Mouse (Mus musculus) stomach, postnatal 0 days (tissue): Measurements from ENCODE around the gene Efcab1. TPM values are rescaled to one million over a fixed set of nuclear protein-coding genes. Genes with fewer than 3 reads are reported as not detected.
"Not testable (repeated sequence)": the region's sequence is repeated elsewhere in the genome, so short reads cannot be mapped to it uniquely, and the experiment has no call there.

Experiments
- ATAC-seq: fragments of 200-750 bp; cut with Nextera tagmentation; 2 replicates; pipeline ENCODE4 v1.8.0; 2017; ENCODE audit not compliant: low FRiP score, low TSS enrichment
- DNase-seq: peaks from one replicate; pipeline ENCODE4 v3.0.0-alpha.2; 2016; ENCODE audit warnings: low spot score
- H3K27ac ChIP-seq: fragments of 300-500 bp; sonication (generic); replicated peaks from 2 replicates; pipeline ENCODE4 v1.5.1; 2014; ENCODE audit warnings: mild to moderate bottlenecking, control low read depth
- H3K27me3 ChIP-seq: fragments of 300-500 bp; sonication (generic); 2 replicates; pipeline ENCODE4 v1.6.1; 2014; ENCODE audit warnings: low read length; ENCODE audit not compliant: control insufficient read depth, insufficient read depth
- H3K36me3 ChIP-seq: fragments of 300-500 bp; sonication (generic); 2 replicates; pipeline ENCODE4 v1.6.1; 2014; ENCODE audit warnings: low read length, mixed read lengths; ENCODE audit not compliant: control insufficient read depth, insufficient read depth
- H3K4me1 ChIP-seq: fragments of 300-500 bp; sonication (generic); replicated peaks from 2 replicates; pipeline ENCODE4 v1.6.1; 2014; ENCODE audit warnings: antibody characterized with exemption; ENCODE audit not compliant: control insufficient read depth, insufficient read depth
- H3K4me2 ChIP-seq: fragments of 300-500 bp; sonication (generic); replicated peaks from 2 replicates; pipeline ENCODE4 v1.6.1; 2014; ENCODE audit warnings: low read depth, mild to moderate bottlenecking, control low read depth, moderate library complexity
- H3K4me3 ChIP-seq: fragments of 300-500 bp; sonication (generic); 2 replicates; pipeline ENCODE4 v1.5.1; 2014; ENCODE audit warnings: low read depth, low read length, control low read depth
- H3K9ac ChIP-seq: fragments of 300-500 bp; sonication (generic); 2 replicates; pipeline ENCODE4 v1.6.1; 2014; ENCODE audit warnings: mild to moderate bottlenecking, low read length, control low read depth, mixed read lengths
- H3K9me3 ChIP-seq: fragments of 300-500 bp; sonication (generic); 2 replicates; pipeline ENCODE4 v1.6.1; 2016; ENCODE audit warnings: low read length; ENCODE audit not compliant: control insufficient read depth
- CTCF ChIP-seq: IDR thresholded peaks from 2 replicates; pipeline ENCODE4 v1.5.1; 2016; ENCODE audit warnings: antibody characterized with exemption, low read depth, mild to moderate bottlenecking, moderate library complexity
- EP300 ChIP-seq: optimal IDR thresholded peaks from 2 replicates; pipeline ENCODE3; 2016; ENCODE audit warnings: antibody characterized with exemption
- WGBS: fragments of 180-500 bp; shearing (Covaris S2); extraction: QIAGEN DNeasy Blood & Tissue Kit; methylation state at CpG from one replicate; pipeline ENCODE4 v1.1.7; 2014; 5-methylcytosine and 5-hydroxymethylcytosine counted together
- polyA plus RNA-seq: library from polyadenylated mRNA; unstranded; fragments of >200 nt; fragmentation: Nextera tagmentation; extraction: Ambion mirVana; gene quantifications from 2 replicates; pipeline ENCODE4 v1.2.1, GENCODE M21; 2015

Efcab1 gene
- polyA plus RNA-seq, 1 experiment from 2014 or later, result 10.4 TPM

DNA sequence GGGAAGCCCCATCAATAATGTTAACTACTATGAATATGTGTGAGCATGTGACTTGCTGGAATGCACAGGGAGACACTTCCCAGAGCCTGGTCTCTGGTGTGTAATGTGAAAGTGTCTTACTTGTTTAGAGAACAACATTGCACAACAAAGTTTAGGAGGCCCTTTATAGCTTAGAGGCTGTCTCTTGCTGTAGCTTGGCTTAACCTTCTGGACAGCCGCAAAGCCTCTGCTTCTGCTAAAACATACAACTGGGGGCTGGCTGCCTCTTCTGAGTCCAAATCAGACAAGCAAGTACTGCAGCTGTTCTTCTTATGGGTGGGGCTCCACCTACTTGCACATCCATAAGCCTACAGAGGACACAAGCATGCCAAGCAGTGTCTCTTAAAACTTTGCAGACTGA, 11.7 kb upstream of the Efcab1 start:
- no peak overlapping the region for H3K4me2 ChIP-seq
- H3K4me3 ChIP-seq, result no peak overlapping the region
- no peaks in the 10 kb centered on the region for H3K9me3 ChIP-seq
- DNase-seq (peak; percentile 24), ATAC-seq (peak; percentile 80; the same call in 1 of the 2 replicates)
- 57% methylated on average over 1 of the region's 1 CpGs for WGBS
- TF ChIP-seq CTCF, result no peak
- no peak for TF ChIP-seq EP300
- H3K27ac ChIP-seq, result peak overlapping the region; percentile 24; the same call in 1 of the 2 replicates
- no peaks in the 10 kb centered on the region for H3K27me3 ChIP-seq
- H3K36me3 ChIP-seq, result no peaks in the 10 kb centered on the region
- H3K4me1 ChIP-seq, result peaks cover 3% of the 10 kb centered on the region; the same call in 1 of the 2 replicates
- no peak overlapping the region for H3K9ac ChIP-seq

DNA sequence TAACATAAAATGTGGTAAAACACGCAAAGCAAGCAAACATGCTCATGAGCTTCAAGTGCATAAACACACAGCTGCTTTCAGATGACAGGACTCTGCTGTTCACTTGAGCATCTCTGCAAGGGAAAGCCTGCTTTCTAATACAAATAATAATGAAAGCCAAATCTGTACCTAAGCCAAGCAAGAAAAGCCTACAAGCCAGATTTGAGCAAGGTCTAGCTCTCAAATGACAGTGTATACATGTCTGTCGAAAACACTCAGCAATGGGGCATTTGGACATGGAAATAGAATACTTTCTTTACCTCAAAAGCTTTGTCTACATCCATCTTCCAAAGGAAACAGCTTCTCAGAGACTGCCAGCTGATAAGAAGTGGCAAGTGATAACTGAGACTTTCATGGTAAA, 10.9 kb upstream of the Efcab1 start:
- Histone ChIP-seq H3K36me3 (no peaks in the 10 kb centered on the region), H3K4me2 (no peak overlapping the region), H3K4me3 (no peak overlapping the region), H3K27ac (0 out of 2 replicates have a peak overlapping the region, but pooled peaks have one; percentile 24), H3K9me3 (no peaks in the 10 kb centered on the region), H3K4me1 (peaks cover 3% of the 10 kb centered on the region; the same call in 1 of the 2 replicates), H3K9ac (no peak overlapping the region), H3K27me3 (no peaks in the 10 kb centered on the region)
- TF ChIP-seq EP300 (no peak), CTCF (no peak)
- ATAC-seq (no peak), DNase-seq (no peak)
- WGBS, result 22% methylated on average over 2 of the region's 2 CpGs

- 37% methylated on average over 3 of the region's 3 CpGs for WGBS
- not testable (repeated sequence) for H3K4me2 ChIP-seq, H3K9me3 ChIP-seq, H3K4me1 ChIP-seq, H3K27ac ChIP-seq, H3K4me3 ChIP-seq, DNase-seq, H3K27me3 ChIP-seq, H3K36me3 ChIP-seq, H3K9ac ChIP-seq
- ATAC-seq, result 0 out of 2 replicates have a peak, but pooled peaks have one; percentile 47
These were observed 24.3 kb downstream of the Efcab1 start for GRCm38 (mm10) chr16:14930711-14931110.

DNA sequence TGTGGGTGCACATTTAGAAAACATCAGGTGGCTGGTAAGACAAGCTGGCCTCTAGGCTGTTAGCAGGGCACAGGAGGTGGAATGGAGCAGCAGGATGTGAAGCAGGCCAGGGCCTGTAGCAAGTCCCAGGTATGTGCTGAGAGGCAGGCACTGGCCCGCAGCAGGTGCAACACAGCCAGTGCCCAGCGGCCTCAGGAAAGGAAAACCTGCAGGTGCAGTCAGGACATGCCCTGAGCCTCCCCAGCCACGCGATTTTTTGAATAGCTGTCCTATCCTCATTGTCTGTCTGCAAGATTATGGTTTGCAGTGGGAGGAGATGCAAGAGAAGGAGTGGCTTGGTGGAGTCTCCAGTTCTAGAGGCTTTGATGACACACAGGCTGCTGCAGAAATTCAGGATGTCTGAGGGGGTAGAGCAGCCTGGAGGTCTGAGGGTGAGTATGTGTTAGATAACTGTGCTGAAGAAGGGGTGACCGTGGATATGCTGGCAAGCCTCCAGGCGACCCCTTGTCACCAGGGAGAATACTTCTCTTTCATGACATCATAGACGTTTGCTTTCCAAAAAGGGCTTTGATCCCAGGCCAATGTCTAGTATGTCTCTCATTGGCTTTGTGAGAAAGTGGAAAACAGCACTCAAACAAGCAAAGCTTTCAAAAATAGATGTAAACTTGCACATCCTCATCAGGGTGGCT, 30.2 kb downstream of the Efcab1 start:
- H3K27ac ChIP-seq, result peak overlapping the region; percentile 24; the same call in 1 of the 2 replicates
- not testable (repeated sequence) for H3K4me2 ChIP-seq, H3K9ac ChIP-seq, H3K36me3 ChIP-seq, H3K27me3 ChIP-seq, H3K4me3 ChIP-seq, H3K9me3 ChIP-seq, H3K4me1 ChIP-seq, DNase-seq
- 45% methylated on average over 7 of the region's 7 CpGs for WGBS
- ATAC-seq, result peak; percentile 20; the same call in 1 of the 2 replicates

- peak; percentile 91 for ATAC-seq
- Histone ChIP-seq H3K4me2 (no peak overlapping the region), H3K27me3 (no peaks in the 10 kb centered on the region), H3K9ac (no peak overlapping the region), H3K27ac (peak overlapping the region; percentile 79), H3K36me3 (no peaks in the 10 kb centered on the region), H3K4me3 (no peak overlapping the region), H3K9me3 (no peaks in the 10 kb centered on the region), H3K4me1 (peaks cover 6% of the 10 kb centered on the region; the same call in 1 of the 2 replicates)
- DNase-seq, result peak; percentile 21
- WGBS, result 41% methylated on average over 1 of the region's 1 CpGs
- TF ChIP-seq CTCF (no peak), EP300 (no peak)
These were observed 33.1 kb downstream of the Efcab1 start for GRCm38 (mm10) chr16:14939552-14939951.

DNA sequence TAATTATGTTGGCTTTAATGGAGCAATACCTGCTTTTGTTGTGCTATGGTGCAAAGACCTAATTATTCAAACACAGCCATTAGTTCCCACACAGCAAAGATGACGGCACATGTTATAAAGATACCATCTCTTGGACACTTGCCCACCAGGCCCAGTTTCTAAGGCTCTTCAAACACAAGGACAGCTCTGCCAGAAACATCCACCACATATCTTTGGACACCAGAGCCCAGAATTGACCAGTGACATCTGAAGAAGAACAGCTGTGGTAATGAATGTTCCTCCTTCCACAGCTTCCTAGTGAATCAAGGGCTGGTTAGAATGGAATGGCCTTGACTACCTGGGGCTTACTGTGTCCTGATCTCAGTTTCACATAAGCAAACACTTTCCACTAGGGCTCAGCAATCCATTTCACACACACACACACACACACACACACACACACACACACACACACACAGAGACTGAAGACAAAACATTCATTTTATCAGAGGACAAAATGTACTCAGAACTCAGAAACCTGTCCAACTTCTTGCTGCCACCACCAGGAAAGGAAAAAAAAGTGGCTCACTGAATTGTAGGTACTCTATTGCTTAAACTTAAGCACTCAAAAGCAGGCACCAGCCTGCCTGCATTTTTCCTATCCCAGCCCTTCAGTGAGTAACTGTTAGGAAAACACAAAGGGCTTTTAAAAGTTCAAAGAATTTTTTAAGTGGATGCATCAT, 33.7 kb downstream of the Efcab1 start:
- peak overlapping the region; percentile 79 for H3K27ac ChIP-seq
- H3K9ac ChIP-seq, result no peak overlapping the region
- WGBS, result 17% methylated on average over 1 of the region's 1 CpGs
- no peaks in the 10 kb centered on the region for H3K27me3 ChIP-seq
- peak; percentile 54 for ATAC-seq
- H3K4me3 ChIP-seq, result no peak overlapping the region
- DNase-seq, result peak; percentile 23
- no peak for TF ChIP-seq CTCF
- peak; percentile 89 for TF ChIP-seq EP300
- no peaks in the 10 kb centered on the region for H3K9me3 ChIP-seq
- peaks cover 6% of the 10 kb centered on the region; the same call in 1 of the 2 replicates for H3K4me1 ChIP-seq
- H3K36me3 ChIP-seq, result no peaks in the 10 kb centered on the region
- H3K4me2 ChIP-seq, result no peak overlapping the region
